Mouse (Mus musculus) embryonic facial prominence, embryonic 11.5 days (tissue): ENCODE data around the gene 9230112D13Rik. TPM values are rescaled to one million over a fixed set of nuclear protein-coding genes. Genes with fewer than 3 reads are reported as not detected.
A peak's percentile ranks its signal among the peaks of the same experiment; 100 is the strongest.

Experiments
- ATAC-seq: fragments of 200-750 bp; cut with Nextera tagmentation; replicated peaks from 2 replicates; pipeline ENCODE4 v1.8.0; 2017; ENCODE audit warnings: low read depth; ENCODE audit not compliant: insufficient number of reproducible peaks, low FRiP score, low TSS enrichment
- DNase-seq: peaks from one replicate; pipeline ENCODE4 v3.0.0-alpha.2; 2015; ENCODE audit warnings: low spot score
- H3K27ac ChIP-seq: fragments of 300-500 bp; sonication (generic); replicated peaks from 2 replicates; pipeline ENCODE4 v1.5.1; 2014; ENCODE audit warnings: mild to moderate bottlenecking, low read depth, low read length, control low read depth
- H3K27me3 ChIP-seq: fragments of 300-500 bp; sonication (generic); 2 replicates; pipeline ENCODE4 v1.6.1; 2014; ENCODE audit warnings: mild to moderate bottlenecking, low read length, moderate library complexity, mixed read lengths; ENCODE audit not compliant: control insufficient read depth, insufficient read depth
- H3K36me3 ChIP-seq: fragments of 300-500 bp; sonication (generic); replicated peaks from 2 replicates; pipeline ENCODE4 v1.6.1; 2014; ENCODE audit warnings: low read depth, mild to moderate bottlenecking, low read length, moderate library complexity, mixed read lengths; ENCODE audit not compliant: control insufficient read depth, insufficient read depth
- H3K4me1 ChIP-seq: fragments of 300-500 bp; sonication (generic); 2 replicates; pipeline ENCODE4 v1.6.1; 2014; ENCODE audit warnings: low read length, mixed read lengths; ENCODE audit not compliant: control insufficient read depth, insufficient read depth
- H3K4me2 ChIP-seq: fragments of 300-500 bp; sonication (generic); 2 replicates; pipeline ENCODE4 v1.6.1; 2014; ENCODE audit warnings: low read depth, mild to moderate bottlenecking, control low read depth, low read length, moderate library complexity
- H3K4me3 ChIP-seq: fragments of 300-500 bp; sonication (generic); 2 replicates; pipeline ENCODE4 v1.5.1; 2014; ENCODE audit warnings: low read depth, low read length, control low read depth
- H3K9ac ChIP-seq: fragments of 300-500 bp; sonication (generic); replicated peaks from 2 replicates; pipeline ENCODE4 v1.6.1; 2014; ENCODE audit warnings: mild to moderate bottlenecking, control low read depth, low read length
- H3K9me3 ChIP-seq: fragments of 300-500 bp; sonication (generic); replicated peaks from 2 replicates; pipeline ENCODE4 v1.6.1; 2016; ENCODE audit warnings: mild to moderate bottlenecking, low read length, inconsistent platforms, mixed read lengths; ENCODE audit not compliant: control insufficient read depth
- WGBS: fragments of 180-500 bp; shearing (Covaris S2); extraction: QIAGEN DNeasy Blood & Tissue Kit; methylation state at CpG from one replicate; pipeline ENCODE4 v1.1.7; 2014; 5-methylcytosine and 5-hydroxymethylcytosine counted together
- polyA plus RNA-seq: library from polyadenylated mRNA; unstranded; fragments of >200 nt; fragmentation: Nextera tagmentation; extraction: Ambion mirVana; gene quantifications from 2 replicates; pipeline ENCODE4 v1.2.1, GENCODE M21; 2014

9230112D13Rik gene
- polyA plus RNA-seq, 1 experiment from 2014 or later, result not detected

DNA sequence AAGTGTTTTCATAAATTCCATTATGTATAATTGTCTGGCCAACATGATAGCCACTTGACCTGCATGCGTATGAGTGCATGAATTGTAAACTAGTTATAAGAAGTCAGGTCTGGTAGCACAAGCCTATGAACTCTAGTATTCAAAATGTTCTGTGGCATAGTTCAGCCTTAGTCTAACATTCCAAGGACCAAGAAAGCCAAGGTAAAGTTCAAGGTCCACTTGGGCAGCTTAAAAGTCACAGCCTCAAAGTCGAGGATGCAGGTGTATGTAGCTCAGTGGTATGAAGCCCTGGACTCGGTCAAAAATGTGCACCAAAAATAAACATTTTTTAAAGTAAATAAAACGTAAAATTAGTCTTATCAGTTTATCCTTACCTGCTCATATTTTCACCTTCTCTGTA is 10.0 kb downstream of the 9230112D13Rik start:
- no peak overlapping the region for H3K27ac ChIP-seq
- no peaks in the 10 kb centered on the region for H3K27me3 ChIP-seq
- H3K9me3 ChIP-seq, result no peaks in the 10 kb centered on the region
- H3K9ac ChIP-seq, result no peak overlapping the region
- H3K4me1 ChIP-seq, result no peaks in the 10 kb centered on the region
- no peak overlapping the region for H3K4me3 ChIP-seq
- H3K4me2 ChIP-seq, result no peak overlapping the region
- DNase-seq (no peak), ATAC-seq (no peak)
- WGBS, result 78% methylated on average over 4 of the region's 4 CpGs
- no peaks in the 10 kb centered on the region for H3K36me3 ChIP-seq

DNA sequence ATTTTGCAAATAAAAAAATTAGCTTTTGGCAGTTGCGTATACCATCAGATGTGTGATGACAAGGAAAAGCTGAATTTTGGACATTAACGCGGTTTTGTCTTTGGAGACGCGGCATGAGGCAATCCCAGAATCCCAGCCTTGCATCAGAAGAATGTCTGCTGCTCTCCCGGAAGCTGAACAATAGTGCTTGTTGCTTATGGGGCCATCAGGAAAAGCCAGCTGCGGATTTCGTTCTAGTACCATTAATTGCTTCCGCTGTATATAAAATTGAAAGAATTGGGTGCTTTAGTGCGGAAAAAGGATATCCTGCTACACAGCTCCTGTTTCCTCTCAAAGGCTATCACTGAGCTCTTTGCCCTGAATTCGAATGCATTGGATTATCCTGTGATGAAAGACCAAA is 10.7 kb downstream of the 9230112D13Rik start:
- H3K4me1 ChIP-seq, result no peaks in the 10 kb centered on the region
- no peak for DNase-seq
- no peak for ATAC-seq
- no peaks in the 10 kb centered on the region for H3K9me3 ChIP-seq
- no peak overlapping the region for H3K4me2 ChIP-seq
- no peak overlapping the region for H3K9ac ChIP-seq
- no peaks in the 10 kb centered on the region for H3K36me3 ChIP-seq
- H3K27me3 ChIP-seq, result no peaks in the 10 kb centered on the region
- 74% methylated on average over 11 of the region's 11 CpGs for WGBS
- H3K4me3 ChIP-seq, result no peak overlapping the region
- H3K27ac ChIP-seq, result no peak overlapping the region

DNA sequence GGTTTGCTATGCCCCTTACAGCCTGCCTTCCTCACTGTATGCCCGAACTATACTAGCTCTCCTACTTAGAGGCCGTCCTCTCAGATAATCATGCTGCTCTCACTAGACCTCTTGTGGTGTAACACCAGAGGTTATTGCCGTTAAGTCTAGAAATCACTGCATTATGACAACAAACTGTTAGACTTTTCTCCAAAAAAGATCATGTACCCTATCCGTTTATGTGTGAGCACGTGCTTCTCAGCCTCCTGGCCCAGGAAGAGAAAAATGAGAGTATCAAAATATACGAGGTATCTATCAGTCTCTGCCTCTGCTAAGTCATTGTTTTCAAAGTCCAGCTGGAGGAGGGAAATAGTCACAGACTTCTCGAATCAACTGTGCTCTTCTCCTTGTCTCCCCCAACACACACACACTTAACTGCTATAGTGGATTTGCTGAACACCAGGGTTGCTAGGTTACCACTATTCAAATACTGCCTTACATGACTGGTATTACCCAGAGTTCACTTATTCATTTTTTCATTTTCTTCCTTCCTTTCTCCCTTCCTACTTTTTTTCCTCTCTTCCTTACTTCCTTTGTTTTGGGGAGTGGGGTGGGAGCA is 13.7 kb downstream of the 9230112D13Rik start:
- no peaks in the 10 kb centered on the region for H3K27me3 ChIP-seq
- no peak overlapping the region for H3K9ac ChIP-seq
- H3K27ac ChIP-seq, result no peak overlapping the region
- ATAC-seq (no peak), DNase-seq (no peak)
- H3K4me2 ChIP-seq, result no peak overlapping the region
- H3K4me3 ChIP-seq, result no peak overlapping the region
- no peaks in the 10 kb centered on the region for H3K4me1 ChIP-seq
- no peaks in the 10 kb centered on the region for H3K36me3 ChIP-seq
- 57% methylated on average over 7 of the region's 7 CpGs for WGBS
- H3K9me3 ChIP-seq, result no peaks in the 10 kb centered on the region

DNA sequence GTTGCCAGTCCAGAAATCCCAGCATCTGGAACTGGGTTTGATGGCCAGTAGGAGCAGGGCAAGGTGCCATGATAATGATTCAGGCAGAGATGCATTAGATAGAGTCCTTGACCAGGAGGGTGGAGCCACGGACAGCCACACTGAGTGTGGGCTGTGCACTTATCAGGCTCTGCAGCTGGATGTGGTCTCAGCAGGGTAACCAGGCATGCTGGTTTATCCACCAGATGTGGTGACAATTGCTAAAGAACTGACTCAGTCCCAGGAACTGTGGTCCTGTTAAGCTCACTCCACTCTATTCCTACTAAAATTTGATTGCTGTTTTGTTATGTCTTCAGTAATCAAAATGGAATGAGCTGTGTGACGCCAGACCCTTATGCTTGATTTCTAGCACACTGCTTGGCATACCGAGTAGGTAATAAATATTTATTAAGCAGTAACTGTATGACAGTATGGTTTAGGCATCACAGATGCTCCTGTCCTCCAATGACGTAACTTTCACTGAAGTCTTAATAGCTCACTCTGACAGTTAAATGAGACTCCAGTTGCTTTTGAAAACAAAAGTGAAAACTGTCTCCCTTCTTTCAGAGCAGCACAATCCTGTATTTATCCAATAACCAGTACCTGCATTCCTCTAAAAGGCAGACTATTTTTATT is 14.3 kb downstream of the 9230112D13Rik start:
- no peak overlapping the region for H3K4me3 ChIP-seq
- no peaks in the 10 kb centered on the region for H3K27me3 ChIP-seq
- no peak overlapping the region for H3K27ac ChIP-seq
- no peak overlapping the region for H3K9ac ChIP-seq
- no peak; the same call in 1 of the 2 replicates for ATAC-seq
- no peak overlapping the region for H3K4me2 ChIP-seq
- no peaks in the 10 kb centered on the region for H3K36me3 ChIP-seq
- no peaks in the 10 kb centered on the region for H3K9me3 ChIP-seq
- no peaks in the 10 kb centered on the region for H3K4me1 ChIP-seq
- WGBS, result 53% methylated on average over 4 of the region's 4 CpGs
- DNase-seq, result no peak

DNA sequence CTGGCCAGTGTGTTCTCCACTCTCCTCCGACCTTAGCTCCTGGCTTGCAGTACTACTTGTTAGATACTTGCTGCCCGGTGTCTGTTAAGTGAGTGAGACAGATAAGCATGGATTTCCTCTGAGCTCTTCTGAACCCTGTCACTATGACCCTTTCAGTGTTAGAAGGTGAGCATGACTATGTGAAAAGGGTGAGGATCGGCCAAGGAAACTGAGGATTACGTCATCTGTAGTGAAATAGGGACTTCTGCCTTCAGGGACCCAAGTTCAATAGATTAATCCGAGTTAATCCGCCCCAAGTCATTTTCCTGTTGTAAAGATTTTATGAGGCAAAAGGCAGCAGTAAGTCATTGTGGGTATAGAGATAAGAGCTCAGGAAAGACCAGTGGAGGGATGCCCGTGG is 17.3 kb downstream of the 9230112D13Rik start:
- Histone ChIP-seq H3K4me2 (no peak overlapping the region), H3K27me3 (no peaks in the 10 kb centered on the region), H3K4me1 (no peaks in the 10 kb centered on the region), H3K9me3 (no peaks in the 10 kb centered on the region), H3K4me3 (no peak overlapping the region), H3K36me3 (no peaks in the 10 kb centered on the region), H3K9ac (no peak overlapping the region), H3K27ac (no peak overlapping the region)
- ATAC-seq (no peak), DNase-seq (no peak)
- WGBS, result 82% methylated on average over 7 of the region's 7 CpGs

DNA sequence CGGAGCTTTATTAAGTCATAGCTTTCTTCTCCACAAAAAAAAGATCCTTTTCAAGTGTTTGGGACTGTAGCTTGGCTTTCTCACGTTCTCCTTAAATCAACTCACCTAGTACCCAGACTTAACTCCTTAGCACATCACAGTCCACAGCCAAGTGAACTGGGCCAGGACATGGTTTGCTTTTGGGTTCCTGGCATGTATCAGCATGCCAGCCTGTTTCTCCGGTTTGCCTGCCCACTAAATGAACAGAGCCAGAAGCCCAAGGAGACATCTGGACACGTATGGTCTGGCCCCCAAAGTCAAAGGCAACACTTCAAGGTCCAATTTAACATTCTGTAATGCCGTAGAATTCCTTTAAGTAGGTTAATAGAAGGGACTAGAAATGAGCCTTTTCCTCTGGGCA is 18.2 kb downstream of the 9230112D13Rik start:
- Histone ChIP-seq H3K9ac (no peak overlapping the region), H3K4me1 (no peaks in the 10 kb centered on the region), H3K4me2 (no peak overlapping the region), H3K36me3 (no peaks in the 10 kb centered on the region), H3K9me3 (no peaks in the 10 kb centered on the region), H3K27me3 (no peaks in the 10 kb centered on the region), H3K27ac (no peak overlapping the region), H3K4me3 (no peak overlapping the region)
- WGBS, result 82% methylated on average over 5 of the region's 5 CpGs
- ATAC-seq (no peak), DNase-seq (no peak)

DNA sequence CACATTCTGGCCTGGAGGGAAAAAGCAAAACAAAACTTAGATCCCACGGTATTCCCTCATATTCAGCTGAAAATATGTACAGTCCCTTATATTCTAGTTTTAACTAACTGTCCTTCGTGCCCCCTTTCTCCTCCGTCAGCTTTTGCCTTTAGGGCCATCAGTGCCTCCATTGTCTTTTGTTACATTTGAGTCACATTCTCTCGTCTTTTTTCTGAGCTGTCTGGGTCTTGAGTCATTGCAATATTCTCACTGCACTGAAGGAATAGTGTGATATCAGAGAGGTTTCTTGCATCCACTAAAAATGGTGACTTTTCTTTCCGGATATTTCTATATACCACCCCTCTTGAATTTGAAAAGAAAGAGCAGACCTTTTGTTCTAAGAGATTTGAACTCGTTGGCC is 18.8 kb downstream of the 9230112D13Rik start:
- H3K27ac ChIP-seq, result no peak overlapping the region
- H3K4me3 ChIP-seq, result no peak overlapping the region
- no peaks in the 10 kb centered on the region for H3K36me3 ChIP-seq
- no peak overlapping the region for H3K9ac ChIP-seq
- H3K9me3 ChIP-seq, result no peaks in the 10 kb centered on the region
- H3K4me2 ChIP-seq, result no peak overlapping the region
- ATAC-seq (no peak), DNase-seq (no peak)
- H3K4me1 ChIP-seq, result no peaks in the 10 kb centered on the region
- WGBS, result 46% methylated on average over 6 of the region's 6 CpGs
- no peaks in the 10 kb centered on the region for H3K27me3 ChIP-seq

DNA sequence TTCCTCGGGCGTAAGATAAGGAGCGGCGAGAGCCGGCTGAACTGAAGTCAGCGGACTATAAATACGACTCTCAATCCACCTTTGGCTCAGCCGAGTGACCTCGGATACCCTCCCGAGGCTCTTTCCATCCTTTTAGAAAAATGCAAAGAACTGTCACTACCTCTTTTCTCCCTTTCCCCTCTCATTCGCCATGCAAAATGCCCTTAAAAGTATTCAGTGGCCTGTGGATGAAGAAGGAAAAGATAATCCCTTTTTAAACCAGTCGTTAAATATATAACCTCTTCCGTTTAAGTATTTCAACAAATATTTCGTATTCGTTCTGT is 19.3 kb downstream of the 9230112D13Rik start, which contains the start of gene Bmpr1a:
Gene Bmpr1a, minus strand, starts transcription at position 17 of the 323 bp plus-strand sequence.
- Histone ChIP-seq H3K36me3 (no peaks in the 10 kb centered on the region), H3K4me1 (no peaks in the 10 kb centered on the region), H3K4me3 (peak within 1 kb of the TSS; percentile 89), H3K27ac (peak within 1 kb of the TSS; percentile 96), H3K9me3 (no peaks in the 10 kb centered on the region), H3K27me3 (no peaks in the 10 kb centered on the region), H3K4me2 (peak within 1 kb of the TSS; percentile 55), H3K9ac (peak within 1 kb of the TSS; percentile 99)
- 9% methylated on average over 15 of the region's 15 CpGs for WGBS
- no peak for ATAC-seq
- no peak for DNase-seq
